Mouse (Mus musculus): Measurements from ENCODE around the gene Wipf1.

Wipf1 gene

DNA sequence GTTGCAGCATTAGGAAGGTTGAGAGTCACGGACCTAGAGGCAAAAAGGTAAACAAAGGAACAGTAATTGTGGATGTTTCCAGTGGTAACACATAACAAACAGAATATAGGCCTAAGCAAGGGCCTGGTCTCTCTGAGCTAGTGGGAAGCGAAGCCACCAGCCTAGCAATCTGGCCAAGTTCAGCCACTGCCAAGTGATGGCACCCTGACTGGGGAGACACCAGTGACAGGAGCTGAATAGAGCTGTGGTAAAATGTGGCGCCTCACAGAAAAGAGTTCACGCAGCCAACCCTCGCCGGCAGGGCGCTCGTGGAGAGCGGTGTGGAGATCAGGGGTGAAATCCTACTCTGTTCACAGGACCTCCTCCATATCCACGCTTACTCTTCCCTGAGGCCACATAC, 63.1 kb downstream of the Wipf1 start:
- no peak for DNase-seq

DNA sequence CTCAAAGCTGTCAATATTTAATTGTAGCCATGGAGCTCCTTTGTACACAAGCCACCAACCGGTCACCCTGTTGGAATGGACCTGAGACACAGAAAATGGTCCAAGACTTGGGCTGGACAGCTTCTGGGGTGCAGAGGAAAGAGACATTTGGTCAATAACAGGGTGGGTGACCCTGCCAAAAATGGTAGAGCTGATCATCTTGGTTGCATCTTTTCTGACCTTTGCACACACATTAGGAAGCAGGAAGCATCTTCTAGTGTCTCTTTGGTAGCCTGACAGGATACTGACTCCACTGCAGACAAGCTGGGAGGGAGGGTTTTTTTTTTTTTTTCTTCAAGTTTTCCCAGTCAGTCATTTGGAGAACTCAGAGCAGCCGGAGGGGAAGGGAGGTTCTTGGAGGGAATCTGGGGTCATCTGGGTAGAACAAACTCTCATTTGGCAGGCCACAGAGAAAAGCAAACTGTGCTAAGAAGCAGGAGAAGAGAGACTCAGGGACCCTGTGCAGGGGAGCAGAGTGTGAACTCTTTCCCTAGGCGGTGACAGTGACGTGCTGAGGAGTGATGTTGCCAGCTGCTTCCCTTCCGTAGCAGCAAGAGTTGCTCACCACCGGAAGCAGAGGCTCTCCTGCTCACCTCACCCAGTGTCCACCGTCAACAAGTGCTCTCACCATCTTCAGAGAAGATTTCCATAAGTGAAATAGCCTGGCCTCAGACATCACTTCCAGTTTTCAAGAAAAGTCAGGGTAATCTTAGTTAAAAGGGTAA, 65.9 kb downstream of the Wipf1 start:
- peak; percentile 5 for DNase-seq

DNA sequence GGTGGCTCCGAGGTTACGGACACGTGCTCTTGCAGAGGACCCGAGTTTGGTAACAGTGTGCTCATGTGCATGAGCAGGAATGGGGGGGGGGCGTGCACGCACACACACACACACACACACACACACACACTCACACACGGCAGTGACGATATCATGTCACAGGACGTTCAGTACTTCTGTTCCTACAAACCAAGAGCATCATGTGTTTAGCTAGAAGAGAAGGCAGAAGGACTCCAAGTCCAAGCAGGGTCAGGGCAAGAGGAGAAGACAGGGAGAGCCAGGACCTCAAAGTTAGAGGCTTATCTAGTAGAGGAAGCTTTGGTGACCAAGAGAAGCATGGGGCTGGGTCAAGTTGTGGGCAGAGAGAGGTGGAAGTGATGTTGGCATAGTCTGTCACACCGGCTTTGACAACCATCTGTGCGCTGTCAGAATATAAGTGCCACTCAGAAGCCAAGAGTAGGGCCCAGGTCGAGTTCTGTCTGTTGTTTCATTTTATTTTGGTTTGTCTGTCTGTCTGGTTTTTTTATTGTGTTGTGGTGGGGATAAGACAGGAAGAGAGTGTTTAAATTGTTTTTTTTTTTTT, 66.7 kb downstream of the Wipf1 start:
- DNase-seq: no peak

DNA sequence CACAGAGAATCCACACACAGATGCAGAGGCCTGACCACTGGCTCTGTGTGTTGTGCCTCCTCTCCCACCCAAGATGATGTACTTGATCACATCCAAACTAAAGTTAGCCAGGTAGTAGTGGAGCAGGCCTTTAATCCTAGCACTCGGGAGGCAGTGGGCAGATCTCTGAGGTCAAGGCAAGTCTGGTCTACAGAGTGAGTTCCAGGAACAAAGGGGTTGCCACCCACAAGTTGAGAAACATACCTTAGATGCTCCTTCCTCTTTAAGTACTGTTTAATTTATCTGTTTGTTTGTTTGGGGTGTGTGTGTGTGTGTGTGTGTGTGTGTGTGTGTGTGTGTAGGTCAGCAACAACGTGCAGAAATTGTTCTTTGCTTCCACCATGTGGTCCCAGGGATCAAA, 67.3 kb downstream of the Wipf1 start:
- no peak for DNase-seq

DNA sequence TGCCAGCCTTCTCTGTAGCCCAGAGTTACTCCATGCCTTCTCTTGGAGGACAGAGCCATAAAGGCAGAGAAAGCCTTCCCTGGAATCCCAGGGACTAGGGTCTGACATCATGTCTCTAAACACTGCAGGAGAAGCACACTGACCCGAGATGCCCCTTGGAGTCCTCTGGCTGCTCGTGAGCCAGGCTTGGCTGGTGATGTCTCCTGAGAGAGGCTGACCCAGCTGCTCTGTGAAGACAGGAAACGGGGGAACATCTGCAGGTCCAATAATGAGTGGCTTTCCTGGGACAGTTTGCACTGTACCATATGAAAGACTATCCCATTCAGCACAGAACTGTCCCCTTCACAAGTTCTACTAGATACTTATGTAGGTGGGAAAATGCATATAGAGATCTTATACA, 69.4 kb downstream of the Wipf1 start:
- no peak for DNase-seq

DNA sequence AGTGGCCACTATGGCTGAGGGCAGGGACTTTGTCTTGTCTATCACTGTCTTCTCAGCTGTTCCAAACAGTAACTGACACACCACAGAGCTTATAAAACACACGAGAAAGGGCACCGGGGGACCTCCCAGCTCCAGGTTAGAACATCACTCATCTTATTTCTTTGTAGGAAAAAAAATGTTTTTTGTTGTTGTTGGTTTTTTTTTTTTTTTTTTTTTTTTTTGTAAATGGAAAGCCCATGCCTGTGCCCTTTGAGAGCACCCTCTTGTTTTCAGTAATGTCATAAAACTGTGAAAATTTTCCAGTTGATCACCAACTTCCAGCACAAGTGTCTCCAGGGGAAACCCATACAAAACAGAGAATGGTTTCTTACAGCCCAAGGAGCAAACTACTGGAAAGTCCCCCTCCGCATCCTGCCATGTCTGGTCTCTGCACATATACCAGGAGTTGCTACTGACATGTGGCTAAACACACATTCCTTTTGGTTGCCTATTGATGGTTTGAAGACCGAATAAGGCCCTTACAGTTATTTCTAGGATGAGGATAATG, 69.9 kb downstream of the Wipf1 start:
- no peak for DNase-seq

DNA sequence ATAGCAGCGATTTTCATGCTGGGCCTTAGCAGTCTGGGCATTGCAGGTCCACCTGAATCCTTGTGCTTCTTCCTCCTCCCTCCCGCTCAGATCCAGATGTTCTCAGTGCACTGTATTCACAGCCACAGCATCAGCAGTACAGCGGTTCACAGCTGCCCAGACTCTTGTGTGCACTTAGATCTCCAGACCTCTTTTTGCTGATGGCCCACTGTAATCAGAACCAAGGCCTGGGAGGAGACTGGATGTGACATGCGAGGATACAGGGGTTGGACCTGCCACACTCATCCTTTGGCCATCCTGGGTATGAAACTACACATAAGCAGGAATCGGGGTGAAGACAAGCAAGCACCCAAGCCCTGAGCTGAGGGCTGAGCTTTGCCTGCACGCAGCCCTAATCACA, 72.6 kb downstream of the Wipf1 start:
- DNase-seq: no peak

DNA sequence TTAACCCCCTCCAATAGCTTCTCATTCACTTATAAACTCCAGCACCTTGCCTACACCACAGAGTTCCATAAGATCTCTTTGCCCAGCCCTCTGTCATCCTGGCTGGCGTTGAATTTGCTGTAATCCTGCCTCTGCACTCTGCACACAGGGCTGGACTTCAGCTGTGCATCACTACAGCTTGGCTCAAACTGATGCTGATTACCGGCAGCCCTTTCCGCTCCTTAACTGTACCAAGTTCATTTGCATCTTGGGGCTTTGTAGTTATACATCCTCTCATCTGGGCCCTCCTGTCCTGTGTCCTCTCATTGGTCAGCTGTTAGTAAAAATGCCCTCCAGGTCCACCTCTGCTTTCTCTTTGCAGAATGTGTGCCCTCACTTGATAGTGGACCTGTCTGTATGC, 73.4 kb downstream of the Wipf1 start:
- DNase-seq: no peak

DNA sequence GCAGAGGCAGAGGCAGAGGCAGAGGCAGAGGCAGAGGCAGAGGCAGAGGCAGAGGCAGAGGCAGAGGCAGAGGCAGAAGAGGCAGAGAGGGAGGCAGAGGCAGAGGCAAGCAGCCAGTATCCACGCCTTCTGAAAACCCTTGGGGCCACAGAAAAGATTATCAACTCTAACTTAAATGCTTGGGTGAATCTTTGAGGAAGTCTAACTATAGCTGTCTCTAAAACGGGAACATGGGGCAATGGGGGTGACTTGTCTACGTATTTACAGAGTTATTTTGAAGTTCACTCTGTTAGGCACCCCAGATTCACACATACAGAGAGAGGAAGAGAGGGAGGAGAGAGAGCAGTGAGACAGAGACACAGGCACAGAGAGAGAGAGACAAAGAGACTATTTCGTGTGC, 74.0 kb downstream of the Wipf1 start:
- no peak for DNase-seq

DNA sequence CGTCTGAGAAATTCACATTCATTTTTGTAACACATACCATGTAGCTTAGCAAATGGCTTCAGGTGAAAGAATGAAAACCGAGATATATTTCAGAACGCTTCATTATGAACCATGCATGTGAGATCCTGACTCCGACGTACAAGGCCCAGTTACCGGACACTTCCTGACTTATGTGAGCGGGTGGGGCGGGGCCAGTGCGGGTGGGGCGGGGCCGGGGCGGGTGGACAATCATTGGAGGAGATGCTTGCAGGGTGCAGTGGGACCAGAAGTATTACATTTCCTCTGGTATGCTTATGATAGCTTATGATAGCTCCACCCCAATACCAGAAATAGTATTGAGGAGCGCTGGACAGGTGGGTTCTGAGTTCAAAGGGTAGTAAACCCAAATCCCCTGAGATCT, 74.9 kb downstream of the Wipf1 start:
- DNase-seq: no peak

DNA sequence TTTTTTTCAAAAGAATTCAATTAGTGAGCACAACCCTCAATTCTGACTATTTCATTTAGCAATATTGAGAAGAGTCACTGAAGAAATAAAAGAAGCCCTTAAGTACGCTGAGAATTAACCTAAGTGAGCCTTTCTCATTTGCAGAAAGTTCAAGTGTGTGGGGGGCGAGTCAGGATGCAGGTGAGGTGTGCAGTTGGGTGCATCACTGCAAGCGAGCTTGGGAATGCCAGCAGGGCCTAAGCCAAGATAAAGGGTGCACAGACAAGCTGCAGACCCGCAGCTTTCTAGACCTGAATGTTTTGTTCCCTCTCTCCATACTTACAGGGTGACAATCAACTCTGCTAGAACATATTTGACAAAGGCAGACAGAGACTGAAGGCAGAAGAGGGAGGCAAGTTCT, 75.3 kb downstream of the Wipf1 start:
- no peak for DNase-seq

DNA sequence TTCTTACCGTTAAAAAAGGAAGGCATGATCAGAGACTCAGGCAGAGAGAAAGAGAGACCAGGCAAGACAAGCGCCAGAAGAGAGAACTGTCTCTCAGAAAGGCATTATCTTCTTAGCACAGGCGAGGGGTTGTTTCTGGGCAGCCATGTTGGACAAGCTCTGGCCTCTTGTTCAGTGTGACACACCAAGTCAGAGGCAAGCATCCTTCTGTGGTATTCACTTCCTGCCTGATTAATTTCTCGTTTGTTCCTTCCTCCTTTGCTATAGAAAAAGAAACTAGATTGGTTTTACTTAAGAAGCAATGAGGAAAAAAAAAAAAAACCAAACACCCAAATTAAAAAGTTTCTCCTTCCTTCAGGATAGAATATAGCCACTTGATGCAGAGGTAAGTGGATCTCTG, 75.8 kb downstream of the Wipf1 start:
- no peak for DNase-seq

DNA sequence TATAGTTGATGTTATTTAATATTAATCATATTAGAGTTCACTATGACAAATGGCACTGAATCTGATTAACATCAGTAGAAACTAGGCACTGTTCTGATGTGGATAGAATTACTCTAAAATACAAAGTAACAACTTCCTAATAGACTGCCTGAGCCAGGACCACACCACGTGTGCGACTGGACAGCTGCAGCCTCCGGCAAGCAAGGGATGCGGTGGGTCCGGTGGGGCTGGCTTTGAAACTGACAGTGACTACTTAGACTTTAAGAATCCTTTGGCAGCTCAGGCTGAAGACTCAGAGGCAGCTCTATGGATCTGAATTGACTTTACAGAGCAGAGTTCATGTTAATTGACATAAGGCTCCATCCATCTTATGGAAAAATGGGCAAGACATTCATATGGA, 76.4 kb downstream of the Wipf1 start:
- DNase-seq: no peak

DNA sequence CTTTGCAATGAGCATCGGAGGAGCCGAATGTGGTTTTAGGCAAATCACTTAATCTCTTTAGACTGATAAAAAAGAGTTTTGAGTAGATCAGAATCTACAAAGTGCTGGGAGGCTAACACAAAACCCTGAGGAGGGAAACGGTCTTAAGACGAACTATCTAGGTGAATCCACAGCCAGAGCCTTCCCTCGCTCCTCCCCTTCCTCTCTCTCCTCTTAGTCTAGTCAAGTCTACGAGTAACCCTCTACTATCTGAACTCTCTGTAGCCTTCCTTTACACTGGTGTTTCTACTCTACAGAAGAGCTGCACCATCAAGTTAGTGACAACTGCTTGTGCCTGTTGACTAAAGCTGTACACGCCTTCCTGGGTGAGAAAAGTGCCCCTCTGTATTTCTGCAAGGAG, 77.0 kb downstream of the Wipf1 start:
- DNase-seq: no peak

DNA sequence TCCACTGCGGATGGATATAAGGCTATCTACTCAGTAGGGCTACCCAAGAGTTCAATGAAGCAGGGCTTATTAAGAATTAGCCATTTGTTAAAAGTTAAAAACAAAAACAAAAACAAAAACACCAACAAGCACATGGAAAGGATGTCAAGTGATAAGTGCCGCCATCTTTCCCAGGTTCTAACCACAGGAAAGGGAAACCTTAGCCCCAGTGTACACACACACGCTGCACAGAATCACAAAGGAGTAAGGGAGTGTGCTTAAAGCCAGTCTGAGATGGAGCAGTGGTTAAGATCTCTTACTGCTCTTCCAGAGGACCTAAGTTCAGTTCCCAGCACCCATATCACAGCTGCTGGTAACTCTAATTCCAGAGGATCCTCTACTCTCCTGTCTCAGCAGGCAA, 78.0 kb downstream of the Wipf1 start:
- DNase-seq: no peak

DNA sequence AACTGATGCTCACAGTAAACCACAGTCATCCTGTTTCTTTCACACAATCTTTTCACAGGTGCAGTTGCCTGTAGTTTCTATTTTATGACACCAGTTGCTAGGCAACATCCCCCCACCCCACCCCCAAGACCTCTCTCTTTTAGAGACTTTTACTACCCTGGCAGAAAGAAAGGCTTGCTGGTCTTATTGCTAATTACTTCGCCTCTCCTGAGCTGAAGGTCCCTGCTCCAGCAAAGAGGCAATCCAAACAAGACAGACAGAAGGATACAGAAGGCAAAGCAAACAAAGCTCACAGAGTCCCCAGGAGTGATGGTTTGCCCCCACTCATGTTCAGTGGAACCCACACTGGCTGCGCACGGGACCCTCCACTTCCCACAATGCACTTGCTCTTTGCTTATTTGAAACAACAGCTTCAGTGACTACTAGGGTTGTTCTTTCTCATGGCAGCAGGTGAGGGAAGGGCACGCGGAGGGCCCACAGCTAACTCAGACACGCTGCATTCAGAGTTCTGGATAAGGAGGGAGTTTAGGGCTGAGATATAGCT, 79.3 kb downstream of the Wipf1 start:
- DNase-seq: no peak

DNA sequence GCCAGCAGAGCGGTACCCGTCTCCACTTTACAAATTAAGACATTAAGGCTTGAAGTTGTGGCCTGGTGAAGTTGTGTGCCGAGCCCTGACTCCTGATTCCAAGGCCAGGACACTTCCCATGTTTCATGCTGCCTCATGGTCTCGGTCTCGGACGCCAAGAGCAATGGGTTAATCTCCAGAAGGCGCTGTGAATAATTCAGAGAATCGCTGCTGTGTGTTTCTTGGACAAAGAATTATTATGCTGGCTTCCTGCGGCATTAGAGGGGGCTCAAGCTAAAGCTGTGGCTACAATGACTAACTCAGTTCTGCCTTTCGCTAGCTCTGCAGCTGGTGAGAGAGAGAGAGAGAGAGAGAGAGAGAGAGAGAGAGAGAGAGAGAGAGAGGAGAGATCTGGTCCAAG, 85.5 kb downstream of the Wipf1 start:
- DNase-seq: no peak

DNA sequence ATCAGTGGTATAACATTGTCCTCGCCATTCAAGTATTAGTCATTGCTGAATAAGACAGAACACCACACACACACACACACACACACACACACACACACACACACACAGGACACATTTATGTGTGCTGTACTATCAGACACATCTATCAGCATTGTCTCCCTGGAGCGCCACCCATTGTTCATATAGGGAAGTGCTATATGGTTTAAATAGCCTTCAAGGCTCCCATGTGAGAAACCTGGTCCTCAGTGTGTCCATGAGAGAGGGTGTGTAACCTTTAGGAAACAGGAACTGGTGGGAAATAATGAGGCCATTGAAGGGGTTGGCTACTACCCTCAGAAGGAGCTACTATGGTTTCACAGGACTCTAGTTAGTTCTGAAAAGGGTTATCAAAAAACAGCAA, 87.5 kb downstream of the Wipf1 start:
- DNase-seq: no peak

DNA sequence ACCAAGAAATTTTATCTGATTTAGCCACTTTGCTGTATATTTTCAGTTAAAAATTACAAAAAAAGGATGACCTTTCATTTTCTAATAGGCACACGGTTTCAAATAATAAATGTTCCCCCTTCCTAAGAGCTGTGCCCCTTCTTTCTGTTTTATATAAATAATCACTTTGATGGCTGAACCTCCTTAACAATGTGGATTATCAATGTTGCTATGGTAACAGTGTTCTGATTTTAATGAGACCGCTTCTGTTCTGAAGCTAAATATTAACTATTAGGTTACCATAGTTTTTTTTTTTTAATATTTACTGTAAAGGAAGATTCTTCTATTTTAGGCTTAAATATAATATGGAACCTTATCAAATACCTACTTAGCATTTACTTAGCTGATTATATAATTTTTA, 89.2 kb downstream of the Wipf1 start:
- DNase-seq: no peak

DNA sequence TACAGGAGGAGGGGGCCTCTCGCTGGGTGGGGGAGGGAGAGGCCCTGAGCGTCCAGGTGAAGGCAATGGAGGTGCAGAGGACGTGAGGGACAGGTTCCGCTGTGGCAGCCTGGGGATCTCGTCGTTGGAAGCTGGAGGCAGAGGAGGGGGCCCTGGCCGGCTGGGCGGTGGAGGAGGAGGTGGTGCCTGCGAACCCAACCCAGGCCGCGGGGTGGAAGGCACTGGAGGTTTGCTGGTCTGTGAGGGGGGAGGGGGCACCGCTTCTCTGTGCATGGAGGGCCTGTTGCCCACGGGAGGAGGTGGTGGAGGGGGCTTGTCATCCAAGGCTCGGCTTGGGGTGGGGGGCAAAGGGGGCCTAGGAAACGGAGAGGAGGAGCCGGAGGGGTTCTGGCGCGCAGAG, 92.6 kb downstream of the Wipf1 start:
- no peak for DNase-seq

DNA sequence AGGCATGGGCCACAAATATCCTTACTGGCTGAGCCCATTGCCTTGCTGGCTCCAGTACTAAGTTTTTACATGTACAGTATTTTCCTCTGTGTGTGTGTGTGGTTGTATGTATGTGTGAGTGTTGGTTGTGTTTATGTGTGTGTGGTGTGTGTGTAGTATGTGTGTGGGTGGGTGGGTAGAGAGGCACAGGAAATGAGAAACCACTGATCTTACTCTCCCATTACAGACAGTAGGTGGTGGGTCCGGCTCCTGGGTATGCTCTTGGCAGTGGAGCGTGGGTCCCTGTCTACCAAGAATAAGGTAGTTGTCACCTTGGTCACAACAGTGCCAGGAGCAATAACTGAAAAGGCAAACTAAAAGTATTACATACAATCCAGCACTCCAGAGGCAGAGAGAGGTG, 93.7 kb downstream of the Wipf1 start:
- no peak for DNase-seq

DNA sequence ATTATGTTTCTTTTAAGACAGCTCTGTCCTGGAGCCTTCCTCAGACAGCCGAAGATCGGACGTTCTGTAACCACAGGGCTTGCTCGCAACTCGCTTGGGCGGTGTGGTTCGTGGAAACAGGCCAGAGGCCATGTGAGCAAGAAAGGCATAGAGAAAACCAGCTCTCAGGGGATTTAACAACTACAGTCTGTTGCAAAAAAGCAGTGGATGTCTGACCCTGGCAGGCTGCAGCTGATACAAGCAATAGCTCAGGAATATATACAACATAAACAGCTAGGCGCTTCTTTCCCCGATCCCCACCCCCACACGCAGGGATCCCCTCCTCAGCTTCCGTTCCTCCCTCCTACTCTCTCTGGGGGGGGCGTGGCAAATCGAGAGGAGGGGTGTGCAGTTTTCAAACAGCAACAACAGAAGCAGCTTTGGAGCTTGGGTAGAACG, 97.6 kb downstream of the Wipf1 start:
- no peak for DNase-seq

DNA sequence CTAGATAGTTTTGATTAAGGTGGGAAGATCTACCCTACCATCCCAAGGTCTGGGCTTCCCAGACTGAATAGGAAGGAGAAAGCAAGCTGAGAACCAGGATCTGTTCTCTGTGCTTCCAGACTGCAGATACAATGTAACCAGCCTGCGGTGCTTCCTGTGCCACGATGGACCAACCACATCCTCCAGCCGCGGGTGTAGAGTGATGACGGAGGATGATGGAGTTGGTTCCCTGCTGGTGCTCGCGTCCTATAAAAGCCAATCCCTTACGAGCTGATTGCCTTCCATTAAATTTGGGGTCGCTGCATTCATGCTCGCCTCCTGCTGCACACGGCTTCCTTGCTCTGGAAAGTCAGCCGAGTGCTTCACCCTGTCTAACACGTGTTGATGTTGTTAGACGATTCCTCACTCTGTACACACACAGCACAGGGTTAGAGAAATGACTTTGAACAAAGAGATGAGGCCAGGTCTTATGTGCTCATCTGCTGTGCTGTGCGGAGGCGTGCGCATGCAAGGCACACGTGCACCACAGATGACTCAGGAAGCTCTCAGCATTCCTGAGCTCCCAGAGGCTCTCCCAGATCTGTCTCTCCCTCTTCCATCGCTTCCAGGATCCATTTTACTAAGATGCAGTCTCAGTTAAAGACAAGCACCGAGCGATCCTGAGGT, 100.6 kb downstream of the Wipf1 start:
- no peak for DNase-seq

DNA sequence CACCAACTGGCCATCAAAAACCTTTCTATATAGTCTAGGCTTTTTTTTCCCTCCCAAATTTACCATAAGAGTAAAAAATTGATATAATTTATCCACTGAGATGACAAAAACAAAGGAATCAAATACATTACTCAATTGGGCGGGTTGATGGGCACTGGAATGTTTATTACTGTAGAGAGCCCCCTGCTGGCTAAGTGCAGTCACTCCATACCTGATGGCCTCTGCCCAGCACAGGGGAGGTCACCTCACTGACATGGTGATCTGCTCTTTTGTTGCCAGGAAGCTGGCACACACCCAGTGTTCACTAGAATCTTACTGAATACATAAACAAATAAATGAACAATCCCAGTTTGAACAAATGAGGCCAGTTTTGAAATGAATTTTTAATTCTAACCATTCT, 102.2 kb downstream of the Wipf1 start:
- DNase-seq: peak; percentile 16
